Mouse (Mus musculus): ENCODE measurements around the gene Hif1an.

DNA sequence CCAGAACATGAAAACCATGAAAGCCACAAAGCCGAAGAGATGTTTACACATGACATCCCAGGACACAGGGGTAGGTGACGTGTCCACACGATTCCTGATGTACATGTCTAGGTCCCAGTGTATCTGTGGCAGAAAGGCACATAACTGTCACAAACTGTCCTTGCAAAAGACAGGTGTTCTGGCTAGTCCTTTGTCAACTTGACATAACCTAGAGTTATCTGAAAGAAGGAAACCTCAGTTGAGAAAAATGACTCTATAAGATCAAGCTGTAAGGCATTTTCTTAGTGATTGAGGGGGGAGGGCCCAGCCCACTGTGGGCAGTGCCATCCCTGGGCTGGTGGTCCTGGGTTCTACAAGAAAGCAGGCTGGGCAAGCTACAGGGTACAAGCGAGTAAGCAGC lies 9.9 kb upstream of the Hif1an start, which contains the start of gene Gm20538:
- TF ChIP-seq CTCF (IDR thresholded peaks at IDR 0.05; ENCODE audit: extremely low read depth, insufficient read depth, low read length) (no peak), POLR2A (IDR thresholded peaks at IDR 0.05; ENCODE audit: extremely low read depth, insufficient read depth, low read length) (no peak)

All from cortical plate, adult 2 months (tissue).